Mouse (Mus musculus) liver (tissue): ENCODE data around the gene Fyn.

ENCODE experiments used
- DNase-seq: peaks from one replicate; pipeline ENCODE4 v3.0.0-alpha.2; 2020; ENCODE audit warnings: mixed read lengths

Fyn gene

DNA sequence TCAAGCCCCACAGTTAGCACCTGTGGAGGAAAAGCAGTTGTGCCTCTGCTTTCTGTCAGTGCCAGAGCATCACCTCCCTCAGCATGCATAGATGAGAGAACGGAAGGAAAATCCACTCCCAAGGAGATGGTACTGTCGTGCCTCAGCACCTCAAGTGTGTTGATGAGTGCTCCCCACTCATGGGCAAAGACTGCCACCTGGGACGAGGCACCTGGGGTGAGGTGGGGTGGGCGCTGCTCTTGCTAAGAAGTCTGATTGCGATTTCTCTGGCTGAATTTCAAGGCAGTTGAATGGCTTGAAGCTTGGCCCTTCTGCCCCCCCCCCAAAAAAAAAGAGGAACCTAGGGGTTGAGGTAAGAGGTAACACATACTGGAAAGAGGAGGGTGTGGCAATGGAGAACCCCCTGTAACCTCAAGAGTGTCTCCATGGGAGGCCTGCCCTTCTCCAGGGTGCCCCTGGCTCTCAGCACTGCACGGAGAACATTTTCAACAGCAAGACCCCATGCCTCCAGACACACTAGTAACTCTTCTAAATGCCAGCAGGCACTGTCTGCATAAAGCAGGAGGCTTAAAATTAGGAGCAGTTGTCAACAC, 148.0 kb downstream of the Fyn start:
- DNase-seq, result no peak

DNA sequence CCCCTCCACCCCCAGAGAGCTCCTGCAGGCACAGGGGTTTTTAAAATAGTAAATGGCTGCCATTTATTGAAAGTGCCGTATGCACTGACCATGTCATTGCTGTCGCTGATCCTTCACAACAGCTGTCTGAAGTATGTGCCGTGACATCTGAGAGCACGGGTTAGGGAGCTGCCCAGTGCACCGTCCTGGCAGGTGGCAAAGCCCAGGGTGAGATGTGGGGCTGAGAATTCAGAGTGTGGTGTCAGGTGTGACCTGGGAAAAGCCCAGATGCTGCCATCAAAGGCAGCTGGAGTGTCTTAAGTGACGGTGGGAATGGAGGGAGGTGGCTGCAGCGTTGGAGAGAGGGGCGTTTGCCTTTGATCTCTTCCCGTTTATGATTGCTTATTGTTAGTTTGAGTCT, 148.7 kb downstream of the Fyn start:
- DNase-seq, result no peak

DNA sequence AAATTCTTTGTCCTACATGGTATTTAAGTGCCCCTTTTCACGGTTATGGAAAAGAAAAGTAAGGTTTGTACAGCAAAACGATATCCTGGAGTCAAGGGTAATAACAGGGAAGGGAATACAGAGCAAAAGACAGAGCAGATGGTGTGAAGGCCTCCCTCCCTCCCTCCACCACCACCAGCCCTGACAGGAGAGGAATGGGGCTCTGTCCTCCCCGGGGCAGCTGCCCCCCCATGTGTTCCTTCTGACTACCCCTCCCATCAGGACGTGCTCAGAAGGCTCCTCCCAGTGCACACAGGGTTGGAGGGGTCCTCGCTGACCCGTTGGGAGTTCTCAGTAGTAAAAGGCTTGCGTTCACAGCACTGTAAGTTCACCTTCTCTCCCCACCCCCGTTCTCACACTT, 149.6 kb downstream of the Fyn start:
- DNase-seq, result no peak

DNA sequence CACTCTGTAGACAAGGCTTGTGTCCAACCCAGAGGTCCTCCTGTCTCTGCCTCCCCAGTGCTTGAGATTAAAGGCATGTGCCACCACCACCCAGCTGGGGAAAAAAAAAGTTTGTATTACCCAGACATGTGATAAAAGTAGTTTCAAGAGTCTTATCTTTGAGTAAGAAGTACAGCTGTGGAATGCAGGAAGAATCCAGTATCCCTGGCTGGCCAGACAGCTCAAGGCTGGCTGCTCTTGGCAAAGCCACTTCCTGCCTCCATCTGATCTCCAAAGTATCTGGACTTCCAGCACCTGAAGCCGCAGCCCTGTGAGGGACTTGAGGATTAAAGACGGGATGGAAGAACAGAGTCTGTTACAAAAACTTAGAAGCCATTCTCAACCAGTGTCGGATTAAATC, 150.2 kb downstream of the Fyn start:
- DNase-seq, result no peak

DNA sequence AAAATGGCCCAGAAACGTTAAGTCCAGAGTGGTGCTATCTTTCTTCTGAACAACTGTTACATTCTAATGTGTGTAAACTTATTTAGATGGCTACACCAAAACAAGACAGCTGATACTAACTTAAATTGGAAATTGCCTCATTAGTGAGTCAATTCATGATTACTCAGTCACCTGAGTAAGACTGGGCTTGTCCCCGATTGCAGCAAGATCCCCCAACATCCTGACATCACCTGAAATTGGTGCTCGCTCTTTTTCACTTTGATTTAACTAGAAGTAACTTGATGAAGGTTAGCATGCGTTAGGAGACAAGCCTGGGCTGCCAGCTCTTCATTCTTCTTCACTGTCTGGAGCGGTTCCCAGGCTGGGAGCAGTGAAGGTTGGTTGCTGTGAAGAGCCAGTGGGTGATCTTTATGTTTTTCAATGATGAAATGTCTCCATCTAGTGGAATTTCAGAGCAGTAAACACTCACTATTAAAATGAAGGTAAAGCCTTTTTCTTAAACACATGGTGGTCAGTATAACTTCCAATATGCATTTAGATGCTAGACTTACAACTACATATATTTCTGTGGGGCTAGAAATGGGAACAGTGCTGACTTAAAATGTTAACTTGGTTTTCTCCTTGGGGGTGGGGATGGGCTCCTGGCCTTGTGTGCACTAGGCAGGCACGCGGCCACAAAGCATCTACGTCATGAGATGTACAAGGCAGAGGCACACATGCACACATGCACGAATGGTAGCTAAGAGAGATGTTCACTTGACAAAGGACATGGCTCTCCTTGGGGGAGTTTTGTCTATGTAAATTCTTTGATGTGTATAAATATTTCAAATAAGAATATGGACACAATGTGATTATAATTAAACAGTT, 151.7 kb downstream of the Fyn start:
- DNase-seq, result no peak

DNA sequence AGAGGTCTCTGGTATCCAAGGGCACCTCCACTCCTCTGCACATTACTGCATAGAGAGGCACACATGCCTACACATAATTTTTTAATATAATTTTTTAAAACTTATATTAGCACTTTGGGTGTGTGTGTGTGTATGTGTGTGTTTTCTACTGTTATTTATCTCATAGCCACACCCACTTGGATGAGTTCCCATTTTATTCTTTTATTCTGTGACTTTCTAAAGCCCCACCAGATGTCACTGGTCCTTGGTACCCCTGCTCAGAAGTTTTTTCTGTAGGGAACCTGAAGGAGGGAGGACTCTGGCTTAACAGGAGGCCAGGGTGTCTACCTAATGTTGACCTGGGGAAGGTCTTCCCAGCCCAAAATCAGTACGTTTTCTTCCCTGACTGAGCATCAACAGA, 152.7 kb downstream of the Fyn start:
- DNase-seq, result no peak

DNA sequence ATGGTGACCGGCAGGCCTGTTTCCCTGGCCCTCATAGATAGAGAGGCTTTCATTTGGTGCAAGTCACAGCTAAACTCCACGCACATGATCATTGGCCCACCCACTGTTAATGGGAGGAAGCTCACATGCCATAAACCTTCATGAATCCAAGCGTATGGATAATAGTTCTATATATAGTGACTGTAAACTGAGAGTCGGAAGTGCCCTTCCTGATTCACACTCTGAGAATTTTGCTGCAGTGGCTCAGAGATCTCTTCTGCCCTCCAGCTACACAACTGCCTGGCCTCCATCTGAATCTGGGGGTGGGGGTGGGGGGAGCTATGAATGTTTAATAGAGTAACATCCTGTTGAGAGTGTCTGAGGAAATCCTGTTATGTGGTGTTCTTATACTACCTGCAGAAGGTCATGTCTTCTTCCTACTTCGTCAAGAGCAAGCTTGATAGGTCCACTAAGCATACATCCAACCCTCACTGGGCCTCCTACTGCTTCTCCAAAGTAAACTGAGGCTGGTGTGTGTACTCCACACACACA, 153.3 kb downstream of the Fyn start:
- DNase-seq, result no peak

DNA sequence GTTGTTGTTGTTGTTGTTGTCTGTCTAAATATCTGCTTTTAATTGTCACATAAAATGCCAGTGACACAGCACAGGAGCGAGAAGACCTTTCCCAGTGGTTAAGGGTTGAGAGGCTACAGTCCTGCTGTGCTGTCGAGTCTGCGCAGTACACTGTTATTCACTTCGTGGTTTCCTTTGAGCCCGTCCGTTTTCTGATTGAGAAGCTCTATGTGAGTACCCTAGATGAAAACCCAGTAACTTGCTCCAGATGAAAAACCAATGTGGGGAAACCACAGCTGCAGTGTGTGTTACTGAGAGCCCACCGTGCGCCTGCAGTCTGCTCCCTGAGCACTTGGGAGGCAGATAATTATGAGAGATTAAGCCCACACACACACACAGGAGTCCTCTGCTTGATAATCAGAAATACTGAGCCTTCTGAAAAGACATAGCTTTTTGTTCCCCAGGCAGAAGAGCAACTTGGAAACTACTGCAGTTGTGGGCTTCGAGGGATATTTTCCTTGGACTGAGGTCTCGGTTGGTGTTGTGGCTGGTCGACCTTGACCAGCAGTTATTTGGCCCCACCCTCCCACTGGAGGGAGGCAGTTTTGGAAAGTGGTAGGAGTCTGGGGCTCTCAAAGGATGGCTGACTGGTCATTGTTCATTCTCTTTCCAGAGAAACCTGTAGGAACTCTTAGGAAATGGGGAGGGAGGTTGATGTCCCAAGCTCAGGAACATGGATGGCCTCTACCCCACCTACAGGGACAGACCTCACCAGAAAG, 154.4 kb downstream of the Fyn start:
- no peak for DNase-seq

DNA sequence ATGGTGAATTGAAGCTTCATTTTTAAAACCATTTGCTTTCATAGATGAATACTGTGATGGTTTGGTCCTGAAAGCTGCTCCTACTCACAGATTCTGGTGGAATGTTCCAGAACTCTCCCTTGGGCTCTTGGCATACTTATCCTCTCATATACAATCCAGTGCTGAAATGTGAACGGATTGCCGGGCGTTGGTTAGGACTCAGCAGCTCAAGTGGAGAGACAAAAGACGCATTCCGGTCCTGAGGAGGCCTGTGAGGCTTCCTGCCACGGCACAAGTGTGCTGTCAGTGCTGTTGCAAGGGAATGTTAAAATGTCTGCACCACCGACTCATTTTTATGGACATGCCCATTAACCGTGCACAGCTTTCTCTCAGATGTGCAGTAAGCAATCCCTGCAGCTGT, 155.7 kb downstream of the Fyn start:
- no peak for DNase-seq

DNA sequence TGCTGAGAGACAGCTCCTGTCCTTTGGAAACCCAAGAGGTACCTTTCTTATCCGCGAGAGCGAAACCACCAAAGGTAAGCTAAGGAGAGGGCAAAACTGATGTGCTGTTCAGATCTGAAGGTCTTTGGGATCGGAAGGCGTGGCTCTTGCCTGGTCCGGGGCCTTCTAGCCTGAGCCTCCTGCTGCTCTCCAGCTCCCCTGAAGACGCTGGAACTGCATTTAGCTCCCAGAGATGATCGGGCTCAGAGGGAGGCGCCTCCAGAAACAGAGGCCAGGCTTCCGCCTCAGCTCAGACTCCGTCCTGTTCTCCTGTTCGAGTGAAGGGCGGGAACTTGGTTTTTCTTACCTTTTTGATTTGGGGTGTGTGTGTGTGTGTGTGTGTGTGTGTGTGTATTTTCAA, 156.8 kb downstream of the Fyn start:
- DNase-seq, result no peak

DNA sequence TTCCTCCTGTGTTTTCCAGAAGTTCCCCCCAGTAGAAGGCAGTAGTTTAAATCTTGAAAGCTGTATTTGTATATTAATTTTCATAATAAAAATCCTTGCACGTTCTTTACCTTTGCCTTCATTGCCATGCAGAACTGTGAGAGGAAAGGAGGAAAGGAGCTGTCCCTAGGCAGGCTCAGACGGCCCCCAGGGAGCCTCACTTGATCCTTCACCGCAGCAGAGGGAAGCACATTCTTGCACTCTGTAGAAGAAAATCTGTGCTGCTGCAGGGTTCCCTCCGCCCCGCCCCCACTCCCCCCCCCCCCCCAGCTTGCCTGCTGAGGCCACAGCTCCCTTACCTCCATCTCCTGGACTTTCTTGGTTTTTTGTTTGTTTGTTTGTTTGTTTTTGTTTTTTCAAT, 158.5 kb downstream of the Fyn start:
- DNase-seq, result no peak

DNA sequence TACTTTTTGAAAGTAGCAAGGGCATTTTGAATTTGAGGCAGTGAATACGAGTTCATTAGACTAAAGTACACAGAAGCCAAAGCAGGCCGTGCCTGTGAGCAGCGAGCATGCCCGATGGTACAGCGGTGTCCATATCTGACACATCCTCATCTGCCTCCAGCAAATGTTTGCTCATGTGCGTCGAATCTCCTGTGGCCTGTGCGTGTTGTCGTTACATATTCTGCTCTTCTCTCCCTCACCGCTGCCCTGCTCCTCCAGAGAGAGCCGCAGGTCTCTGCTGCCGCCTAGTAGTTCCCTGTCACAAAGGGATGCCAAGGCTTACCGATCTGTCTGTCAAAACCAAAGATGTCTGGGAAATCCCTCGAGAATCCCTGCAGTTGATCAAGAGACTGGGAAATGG, 160.5 kb downstream of the Fyn start:
- no peak for DNase-seq

DNA sequence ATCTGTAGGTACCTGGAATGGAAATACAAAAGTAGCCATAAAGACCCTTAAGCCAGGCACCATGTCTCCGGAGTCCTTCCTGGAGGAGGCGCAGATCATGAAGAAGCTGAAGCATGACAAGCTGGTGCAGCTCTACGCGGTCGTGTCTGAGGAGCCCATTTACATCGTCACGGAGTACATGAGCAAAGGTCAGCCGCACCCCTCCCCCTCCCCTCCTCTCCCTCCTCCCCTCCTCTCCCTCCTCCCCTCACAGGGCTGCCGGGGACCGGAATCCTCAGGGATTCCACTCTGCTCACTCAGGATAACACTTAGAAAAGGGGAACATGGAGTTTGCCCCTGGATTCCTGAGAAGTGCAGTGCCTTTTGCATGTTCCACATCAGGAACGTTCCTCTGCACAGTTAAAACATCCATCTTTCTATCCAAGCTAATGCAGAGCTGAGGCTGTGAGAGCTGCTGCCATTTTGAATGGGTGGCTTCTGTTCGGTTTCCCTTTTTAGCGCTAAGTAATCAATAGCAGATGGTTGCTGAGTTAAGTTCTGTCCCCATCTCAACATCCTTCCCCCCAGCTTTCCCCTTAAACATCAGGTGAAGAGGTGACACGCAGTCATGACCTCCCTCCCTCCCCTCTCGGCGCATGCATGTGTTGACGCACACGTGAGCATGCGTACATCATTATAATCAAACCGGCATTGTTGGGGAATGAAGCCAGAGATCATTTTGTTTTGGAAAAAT, 163.5 kb downstream of the Fyn start:
- no peak for DNase-seq

DNA sequence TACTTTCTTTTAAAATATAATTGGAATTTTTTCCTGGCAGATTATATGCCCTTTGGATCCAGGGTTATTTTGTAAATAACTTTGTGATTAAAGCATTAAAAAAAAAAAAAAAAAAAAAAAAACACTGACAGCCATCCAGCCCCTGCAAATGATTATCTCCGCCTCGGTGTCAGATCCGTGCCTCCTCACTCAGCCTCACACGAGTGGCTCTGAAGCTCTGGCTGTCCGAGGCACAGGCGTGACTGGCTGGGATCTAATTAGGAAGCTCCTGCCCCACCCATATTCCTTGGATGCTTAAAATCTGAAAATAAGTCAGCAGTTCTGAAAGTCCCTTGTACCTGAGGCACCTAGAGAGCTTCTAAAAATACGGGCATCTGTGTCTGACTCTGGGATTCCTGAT, 164.2 kb downstream of the Fyn start:
- DNase-seq, result no peak

DNA sequence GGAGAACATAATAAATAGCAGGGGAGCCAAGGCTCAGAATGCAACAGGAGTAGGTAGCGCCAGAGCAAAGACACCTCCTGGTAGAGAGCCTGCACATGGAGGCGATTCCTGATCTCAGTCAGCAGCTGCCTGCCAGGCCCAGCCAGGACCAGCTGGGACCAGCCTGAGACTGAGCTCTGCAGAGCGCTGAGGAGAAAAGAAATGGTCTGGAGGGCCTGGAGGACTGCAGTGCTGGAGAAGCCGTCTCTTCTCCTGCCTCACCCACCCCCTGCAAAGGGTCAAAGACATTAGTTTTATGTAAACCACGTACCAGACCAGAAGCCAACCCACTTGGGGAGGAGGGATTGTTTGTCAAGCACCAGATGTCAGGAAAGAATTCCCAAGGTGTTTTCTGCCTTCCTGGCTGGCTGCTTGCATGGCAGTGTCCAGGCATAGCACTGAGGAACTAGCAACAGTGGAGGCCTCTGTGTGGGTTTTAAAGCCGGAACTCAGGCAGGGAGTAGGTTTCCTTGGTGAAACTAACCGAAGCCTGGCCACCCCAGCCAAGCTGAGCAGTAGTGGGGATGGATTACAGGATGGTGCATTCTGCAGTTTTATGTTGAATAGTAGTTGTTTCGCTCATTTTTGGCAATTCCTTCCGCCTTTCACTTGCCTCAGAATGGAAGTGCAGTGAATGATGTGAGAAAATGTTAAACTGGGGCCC, 165.8 kb downstream of the Fyn start:
- no peak for DNase-seq

DNA sequence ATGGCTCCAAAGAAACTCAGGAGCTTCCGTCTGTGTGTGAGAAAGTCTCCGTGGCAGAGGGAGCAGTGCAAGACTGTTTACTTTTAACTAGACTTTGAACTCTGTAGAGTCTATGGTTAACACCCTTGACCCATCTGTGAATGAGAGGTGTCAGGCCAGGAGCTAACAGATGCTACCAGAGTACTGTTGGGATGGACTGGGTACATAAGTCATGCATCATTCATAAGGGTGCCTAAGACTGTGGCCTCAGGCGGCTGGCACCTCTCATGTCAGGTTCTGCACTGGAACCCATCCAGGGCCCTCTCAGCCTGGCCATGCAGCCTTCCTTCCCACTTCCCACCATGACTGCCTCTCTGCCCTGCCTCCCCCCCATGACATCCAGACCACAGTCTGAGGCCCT, 166.7 kb downstream of the Fyn start:
- no peak for DNase-seq

DNA sequence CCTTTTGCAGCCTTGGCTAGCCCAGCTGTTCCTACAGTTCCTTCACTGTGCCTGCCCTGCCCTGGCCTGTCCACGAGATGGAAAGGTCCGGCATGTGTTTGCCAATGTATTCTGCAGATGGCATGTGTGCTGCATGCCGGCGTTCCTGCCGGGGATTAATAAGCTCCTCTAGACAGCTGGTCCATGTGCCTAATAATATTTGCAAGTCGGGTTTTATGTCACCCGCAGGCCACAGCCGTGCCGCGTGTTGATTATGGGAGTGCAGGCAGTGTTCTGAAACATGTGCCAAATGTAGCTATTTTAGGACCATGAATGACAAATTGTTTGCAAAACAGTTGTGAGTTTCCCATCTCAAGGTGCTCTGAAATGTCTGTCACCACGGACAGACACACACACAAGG, 167.6 kb downstream of the Fyn start:
- DNase-seq, result no peak

DNA sequence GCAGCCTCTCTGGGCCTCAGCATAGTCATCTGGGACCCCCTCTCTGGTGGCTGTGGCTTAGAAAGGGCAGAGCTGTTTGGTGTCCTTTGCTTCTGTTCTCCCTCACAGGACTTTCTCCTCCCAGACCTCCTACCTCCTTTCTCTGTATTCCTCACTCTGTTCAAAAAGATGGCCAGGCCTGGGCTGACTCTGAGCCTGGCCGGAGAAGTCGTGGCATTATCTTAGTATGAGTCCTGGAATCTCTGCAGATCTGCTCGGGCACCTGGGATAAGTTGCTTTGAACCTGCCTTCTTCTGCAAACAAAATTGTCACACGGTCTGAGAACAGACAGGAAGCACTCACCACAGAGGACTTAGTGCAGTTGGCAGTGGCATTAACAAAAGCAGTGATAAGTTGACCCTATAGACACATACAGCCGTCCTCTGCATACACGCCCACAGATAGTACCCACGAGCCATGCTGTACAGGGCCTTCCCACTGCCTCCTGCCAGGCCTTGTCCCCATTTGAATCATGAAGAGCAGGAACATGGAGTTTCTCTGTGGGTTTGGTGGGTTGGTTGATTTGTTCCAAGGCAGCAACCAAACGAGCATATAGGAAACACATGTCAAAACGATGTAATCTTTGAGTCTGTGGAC, 171.5 kb downstream of the Fyn start:
- no peak for DNase-seq

DNA sequence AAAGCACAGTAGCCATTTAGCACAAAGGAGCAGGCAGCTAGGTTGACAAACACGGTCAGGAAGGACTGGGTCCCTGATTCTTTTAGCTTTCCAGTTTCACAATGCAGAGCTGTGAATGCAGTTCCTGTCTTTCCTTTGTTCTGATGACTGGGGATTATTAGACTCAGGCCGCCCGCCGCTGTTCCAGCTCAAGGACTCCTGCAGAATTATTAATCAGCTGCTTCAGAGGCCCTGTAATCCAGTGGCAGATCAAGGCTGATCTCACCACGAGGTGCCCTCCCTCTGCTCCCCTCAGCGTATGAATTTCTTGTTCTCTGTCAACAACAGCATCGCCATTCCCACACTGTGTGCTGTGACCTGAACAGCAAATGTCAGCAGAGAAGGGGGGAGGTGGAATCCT, 172.3 kb downstream of the Fyn start:
- DNase-seq, result no peak

DNA sequence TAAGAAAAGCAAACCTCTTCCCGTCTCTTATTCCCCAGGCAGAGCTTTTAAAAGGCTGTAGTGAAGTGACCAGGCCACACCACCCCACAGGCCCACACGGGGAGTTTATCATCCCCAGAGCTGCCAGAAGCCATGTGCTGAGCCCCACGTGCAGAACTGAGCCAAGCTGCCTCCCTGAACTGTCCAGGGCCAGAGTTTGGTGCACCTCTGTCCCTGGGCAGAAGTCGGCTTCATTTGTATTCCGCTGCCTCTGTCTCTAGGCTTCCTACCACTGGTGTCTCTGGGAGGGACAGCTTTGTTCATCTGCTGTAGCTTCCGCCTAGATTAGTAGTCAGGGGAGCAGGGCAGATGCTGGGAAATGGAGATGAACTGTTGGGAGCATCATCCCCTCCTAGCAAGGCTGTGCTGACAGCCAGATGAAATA, 172.8 kb downstream of the Fyn start:
- DNase-seq, result no peak

DNA sequence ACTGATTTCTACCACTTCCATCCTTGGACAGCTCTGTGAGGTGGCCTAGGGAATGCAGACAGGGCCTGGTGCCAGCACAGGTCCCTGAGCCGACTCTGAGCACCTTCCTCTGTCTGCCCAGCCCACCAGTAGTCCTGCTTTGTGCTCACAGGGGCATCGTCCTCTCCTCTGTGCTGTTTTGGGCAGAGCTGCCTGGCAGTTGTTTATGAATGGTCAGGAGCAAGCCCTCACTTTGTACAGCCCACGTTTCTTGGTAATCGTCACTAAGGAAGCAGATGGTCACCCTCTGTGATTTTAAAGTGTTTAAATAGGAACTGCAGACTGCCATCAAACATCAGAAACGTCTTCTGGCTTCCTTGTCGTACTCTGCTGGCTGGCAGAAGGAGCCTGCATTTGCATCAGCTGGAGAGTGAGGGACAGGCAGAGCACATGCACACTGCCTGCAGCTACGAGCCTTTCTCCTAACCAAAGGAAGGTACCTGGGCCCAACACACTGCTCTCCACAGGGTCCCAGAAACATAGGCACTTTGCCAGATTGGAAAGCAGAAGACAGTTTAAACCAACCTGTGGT, 173.4 kb downstream of the Fyn start:
- no peak for DNase-seq
